Mouse (Mus musculus) left cerebral cortex, adult 2 months (tissue): ENCODE data around the gene Timm10. TPM values are rescaled to one million over a fixed set of nuclear protein-coding genes. Genes with fewer than 3 reads are reported as not detected.

Experiments
- DNase-seq, 2 experiments: peaks; one replicate each; pipeline ENCODE4 v3.0.0; 2021 to 2022; ENCODE audit warnings: low spot score in 2 of 2, mixed read lengths in 1 of 2; ENCODE audit errors: extremely low spot score in 1 of 2
- H3K27ac ChIP-seq: fragments of 200-600 bp; 2 replicates; pipeline ENCODE4 v1.8.1; 2022
- H3K4me3 ChIP-seq: fragments of 200-600 bp; 2 replicates; pipeline ENCODE4 v1.8.1; 2022
- CTCF ChIP-seq: fragments of 200-600 bp; IDR thresholded peaks from 2 replicates; pipeline ENCODE4 v1.8.1; 2022; ENCODE audit warnings: antibody characterized with exemption, mild to moderate bottlenecking, moderate library complexity
- intact Hi-C: fragments of 180-260 bp; cut with DNase I; formaldehyde crosslinking; loops from one replicate; pipeline ENCODE4 v1.15.1; 2025
- long read RNA-seq, 2 experiments: library from polyadenylated mRNA; stranded (forward); transcript quantifications; one replicate each; pipeline ENCODE4 v2.0.0; 2021; ENCODE audit warnings: borderline mapping rate in 2 of 2
- total RNA-seq, 2 experiments: library from RNA; stranded (reverse); gene quantifications; 2 replicates each; pipeline ENCODE4 v1.2.3; 2021

Timm10 gene
- total RNA-seq, result 10 to 100 TPM; 49.1 to 51.3 TPM
- long read RNA-seq, experiment 1, transcript Timm10-201 (3 exons, 690 nt), result major isoform, 13 of 14 reads
- long read RNA-seq, experiment 1, partial matches to known transcripts, result 1 of 14 reads
- long read RNA-seq, experiment 1, other reads (novel, unspliced or antisense), result 0 of 14 reads
- long read RNA-seq, experiment 2, transcript Timm10-201 (3 exons, 690 nt), result major isoform, 8 of 9 reads
- long read RNA-seq, experiment 2, partial matches to known transcripts, result 0 of 9 reads
- long read RNA-seq, experiment 2, other reads (novel, unspliced or antisense), result 1 of 9 reads

GRCm38 (mm10) chr2:84826488-84827282 lies at the start of gene Timm10:
Gene Timm10 (plus strand): TSS chr2:84826997.
- peak within 1 kb of the TSS; percentile 66 for H3K27ac ChIP-seq
- intact Hi-C loops, result no loop called here
- TF ChIP-seq CTCF, result no peak
- peak; percentile 82 to 87 for DNase-seq
- H3K4me3 ChIP-seq, result peak within 1 kb of the TSS; percentile 62

DNA sequence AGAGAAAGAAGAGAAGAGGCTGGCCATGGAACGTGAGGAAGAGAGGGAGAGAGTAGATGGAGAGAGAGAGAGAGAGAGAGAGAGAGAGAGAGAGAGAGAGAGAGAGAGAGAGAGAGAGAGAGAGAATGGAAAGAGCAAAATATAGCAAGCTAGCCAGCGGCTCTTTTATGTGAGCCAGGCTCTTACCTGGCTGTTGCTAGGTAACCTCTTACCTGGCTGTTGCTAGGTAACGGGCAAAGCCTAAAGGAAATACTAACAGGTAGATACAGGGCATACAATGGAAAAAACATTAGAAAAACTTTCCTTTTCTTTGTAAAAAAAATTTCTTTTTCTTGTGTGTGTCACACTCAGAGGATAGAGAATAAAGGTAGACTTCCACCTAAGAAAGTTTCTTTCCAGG lies 49.1 kb upstream of the Timm10 start:
- intact Hi-C loops, result no loop called here
- no peak overlapping the region for H3K27ac ChIP-seq
- no peak overlapping the region for H3K4me3 ChIP-seq
- no peak for TF ChIP-seq CTCF
- DNase-seq, result no peak

DNA sequence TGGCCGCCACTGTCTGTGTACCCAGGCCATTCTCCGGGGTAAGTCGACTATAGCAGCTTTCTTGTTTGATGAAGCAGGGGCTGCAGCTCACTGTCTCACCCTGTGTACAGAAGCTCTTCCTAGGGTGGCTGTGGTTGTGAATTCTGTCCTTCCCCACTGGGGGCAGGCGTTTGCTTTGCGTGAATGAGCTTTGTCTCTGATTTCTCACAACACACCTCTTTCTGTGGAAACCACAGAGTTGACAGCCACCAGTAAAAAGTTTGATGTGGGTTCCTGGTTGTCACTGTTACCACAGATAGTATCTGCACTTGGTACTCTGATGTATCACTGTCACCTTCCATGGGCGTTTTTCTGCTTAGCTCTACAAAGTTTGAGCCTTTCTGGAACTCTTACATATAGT lies 47.6 kb upstream of the Timm10 start:
- intact Hi-C loops, result no loop called here
- DNase-seq, result no peak
- peak; percentile 13 for TF ChIP-seq CTCF

GRCm38 (mm10) chr2:84783315-84783714 lies 43.5 kb upstream of the Timm10 start:
- Histone ChIP-seq H3K27ac (no peak overlapping the region), H3K4me3 (no peak overlapping the region)
- DNase-seq, result no peak
- intact Hi-C loops, result no loop called here
- TF ChIP-seq CTCF, result no peak

More for the DNA sequence above, 47.6 kb upstream of the Timm10 start:
- Histone ChIP-seq H3K27ac (no peak overlapping the region), H3K4me3 (no peak overlapping the region)

DNA sequence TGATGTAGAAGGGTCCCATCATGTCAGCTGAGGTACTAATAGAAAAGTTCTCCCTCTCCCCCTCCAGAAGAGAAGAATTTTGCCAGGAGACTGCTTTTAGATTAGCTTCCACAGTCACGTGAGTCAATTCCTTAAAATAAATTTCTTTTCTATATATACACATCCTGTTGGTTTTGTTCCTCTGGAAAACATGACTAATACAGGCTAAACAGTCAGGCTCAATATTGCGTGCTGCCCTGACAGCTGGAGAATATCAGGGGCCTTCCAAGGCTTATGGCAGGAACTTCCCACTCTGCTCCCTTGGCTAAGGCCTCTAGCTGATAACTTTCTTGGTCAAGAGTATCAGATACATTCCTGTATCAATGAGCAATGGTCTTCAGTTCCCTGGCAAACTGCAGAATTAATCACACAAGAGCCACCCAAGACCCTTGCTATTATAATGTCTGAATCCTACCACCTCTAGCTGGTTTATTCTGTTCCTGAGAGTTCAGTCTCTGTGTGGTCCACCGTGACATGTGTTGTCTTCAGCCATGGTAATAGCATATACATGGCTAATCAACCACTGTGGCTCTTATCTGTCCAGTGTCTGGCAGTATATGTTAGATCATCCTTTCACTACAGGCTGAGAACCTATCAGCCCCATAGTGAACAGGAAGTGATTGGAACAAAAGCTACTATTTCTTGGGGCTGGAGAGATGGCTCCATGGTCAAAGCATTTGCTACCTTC lies 42.8 kb upstream of the Timm10 start:
- TF ChIP-seq CTCF, result no peak
- intact Hi-C loops, result no loop called here
- H3K4me3 ChIP-seq, result no peak overlapping the region

GRCm38 (mm10) chr2:84788316-84788715 lies 38.5 kb upstream of the Timm10 start:
- intact Hi-C loops, result no loop called here
- no peak for DNase-seq
- Histone ChIP-seq H3K27ac (no peak overlapping the region), H3K4me3 (no peak overlapping the region)
- TF ChIP-seq CTCF, result no peak

More for the DNA sequence above, 42.8 kb upstream of the Timm10 start:
- DNase-seq, result no peak
- no peak overlapping the region for H3K27ac ChIP-seq

DNA sequence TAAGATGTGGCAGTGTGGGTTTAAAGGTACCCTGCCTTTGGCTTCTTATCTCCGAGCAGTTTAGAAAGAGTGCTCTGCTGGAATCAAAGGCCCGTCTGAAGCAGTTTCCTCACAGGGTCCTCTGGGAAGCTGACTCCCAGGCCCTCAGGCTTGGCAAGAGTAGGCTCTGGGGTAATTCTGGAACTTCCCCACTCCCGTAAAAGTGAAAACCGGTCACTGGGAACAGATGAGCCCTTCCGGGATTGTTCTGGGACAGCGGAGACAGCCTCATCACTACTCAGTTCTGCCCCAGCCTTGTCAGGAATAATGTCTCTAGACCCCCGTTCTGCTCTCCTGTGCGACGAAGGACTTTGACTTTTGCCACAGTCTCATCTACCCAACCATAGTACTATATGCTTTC lies 36.4 kb upstream of the Timm10 start:
- no peak for TF ChIP-seq CTCF
- intact Hi-C loops, result no loop called here
- no peak for DNase-seq
- Histone ChIP-seq H3K27ac (no peak overlapping the region), H3K4me3 (no peak overlapping the region)

DNA sequence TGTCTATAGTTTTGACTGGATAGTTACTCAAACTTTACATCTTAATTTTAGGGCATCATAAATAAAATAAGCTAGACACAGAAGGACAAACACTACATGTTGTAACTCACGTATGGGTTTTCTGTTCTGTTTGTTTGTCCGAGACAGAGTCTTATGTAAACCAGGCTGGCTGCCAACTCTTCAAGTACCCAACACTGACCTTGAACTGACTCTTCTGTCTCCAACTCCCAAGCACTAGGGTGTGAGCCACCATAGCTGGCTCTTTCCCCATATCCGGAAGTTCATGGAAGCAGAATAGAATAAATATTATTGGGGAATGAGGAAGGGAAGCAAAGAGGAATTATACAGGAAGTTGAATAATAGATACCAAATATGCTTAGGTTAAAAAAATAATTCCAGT lies 34.3 kb upstream of the Timm10 start:
- H3K27ac ChIP-seq, result no peak overlapping the region
- H3K4me3 ChIP-seq, result no peak overlapping the region
- no peak for DNase-seq
- intact Hi-C loops, result no loop called here
- TF ChIP-seq CTCF, result no peak

DNA sequence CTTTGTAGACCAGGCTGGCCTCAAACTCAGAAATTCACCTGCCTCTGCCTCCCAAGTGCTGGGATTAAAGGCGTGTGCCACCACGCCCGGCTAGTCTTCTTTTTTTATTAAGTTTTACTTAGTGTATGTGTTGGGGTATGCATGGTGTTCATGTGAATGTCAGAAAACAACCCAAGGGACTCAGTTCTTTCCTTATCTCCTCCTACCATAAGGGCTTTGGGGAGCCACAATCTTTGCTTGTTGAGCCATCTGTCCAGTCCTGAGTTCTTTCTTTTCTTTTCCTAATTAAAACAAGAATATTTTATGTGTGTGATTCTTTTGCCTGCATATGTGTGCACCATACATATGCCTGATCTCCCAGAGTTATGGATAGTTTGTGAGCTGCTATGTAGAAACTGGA lies 33.6 kb upstream of the Timm10 start:
- no peak for DNase-seq
- TF ChIP-seq CTCF, result no peak
- H3K27ac ChIP-seq, result no peak overlapping the region
- H3K4me3 ChIP-seq, result no peak overlapping the region
- intact Hi-C loops, result no loop called here

DNA sequence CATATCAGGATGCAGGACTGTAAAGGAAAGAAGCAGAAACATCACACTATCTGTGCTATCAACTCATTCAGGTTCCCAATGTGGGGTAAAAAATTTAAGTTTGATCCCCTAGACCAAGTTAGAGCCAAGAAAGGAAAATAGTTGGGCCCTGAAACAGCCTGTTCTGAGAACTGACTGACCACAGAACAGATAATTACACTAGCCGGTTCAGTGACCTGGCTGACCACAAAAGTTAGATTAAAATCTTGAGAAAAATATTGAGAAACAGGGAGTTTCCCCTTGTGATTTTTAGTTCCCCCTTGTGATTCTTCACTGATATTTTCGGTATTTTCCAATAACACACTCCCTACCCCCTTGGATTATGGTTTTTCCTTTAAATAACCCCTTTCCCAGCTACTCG lies 32.9 kb upstream of the Timm10 start:
- DNase-seq, result no peak
- H3K4me3 ChIP-seq, result no peak overlapping the region
- H3K27ac ChIP-seq, result no peak overlapping the region
- intact Hi-C loops, result no loop called here
- TF ChIP-seq CTCF, result no peak

- DNase-seq, result peak; percentile 82 to 86
- intact Hi-C loops, result loop anchor here (2.0 to 5.0 kb wide), 3 partner anchors 56 to 343 kb away; partner anchors contain the start of genes Gm19426 and Zdhhc5
- Histone ChIP-seq H3K27ac (peak overlapping the region; percentile 76), H3K4me3 (peak overlapping the region; percentile 49)
- TF ChIP-seq CTCF, result peak; percentile 86
These were observed 28.8 kb upstream of the Timm10 start for GRCm38 (mm10) chr2:84797833-84798492.
